16 mouse cellular contexts compared by ENCODE assay signal in genomic region chrX:142564186-142564585, GRCm38 (mm10).
DNase-seq lines count a peak whose midpoint lies in the region; ATAC-seq and TF ChIP-seq lines count a peak whose summit lies in the region.
"Had no signal": no experiment of that assay in that cellular context is flagged by ENCODE, and none has a peak within 500 bp of the region (broad histone marks: within the 10 kb centered on the region; RNA-seq: fewer than 3 reads in every experiment).

No protein-coding gene starts in this region.

- H3K4me2 ChIP-seq in liver, embryonic 12.5 days, result no peak overlapping the region
- H3K4me2 ChIP-seq: hindbrain, embryonic 15.5 days; limb, embryonic 15.5 days; lung, embryonic 15.5 days; midbrain, embryonic 13.5 days had no signal

- no peak overlapping the region for H3K27ac ChIP-seq in liver, adult 2 months (replicated peaks; ENCODE audit: insufficient read depth, low read depth, low read length)
- no peak overlapping the region for H3K27ac ChIP-seq in liver, embryonic 12.5 days
- H3K27ac ChIP-seq: forebrain, embryonic 10.5 days; hindbrain, embryonic 15.5 days; limb, embryonic 15.5 days; lung, embryonic 15.5 days; midbrain, embryonic 13.5 days had no signal

- 69% methylated on average over 9 of the region's 9 CpGs for WGBS in liver, adult 2 months
- WGBS in liver, embryonic 12.5 days (ENCODE audit: insufficient replicate concordance), result 77% methylated on average over 9 of the region's 9 CpGs

- intact Hi-C loops in heart, postnatal 10 days (cut with DNase I), result loop anchor here (5.0 kb wide), 1 partner anchor 493 kb away; no protein-coding TSS in a partner anchor

- no peak for TF ChIP-seq CTCF in liver, adult 2 months (IDR thresholded peaks at IDR 0.05; ENCODE audit: low read depth, low read length)

- H3K36me3 ChIP-seq in liver, adult 2 months (ENCODE audit: control insufficient read depth, insufficient read depth, low read length), result no peaks in the 10 kb centered on the region
- no peaks in the 10 kb centered on the region for H3K36me3 ChIP-seq in liver, embryonic 12.5 days
- H3K36me3 ChIP-seq: forebrain, embryonic 10.5 days; hindbrain, embryonic 15.5 days; limb, embryonic 15.5 days; lung, embryonic 15.5 days; midbrain, embryonic 13.5 days had no signal

- no peaks in the 10 kb centered on the region for H3K27me3 ChIP-seq in liver, adult 2 months (ENCODE audit: control insufficient read depth, insufficient read depth, low read length)
- peaks cover 4% of the 10 kb centered on the region; the same call in 1 of the 2 replicates for H3K27me3 ChIP-seq in liver, embryonic 12.5 days (replicated peaks)

- H3K4me3 ChIP-seq in liver, adult 2 months (ENCODE audit: insufficient read depth, low read depth, low read length), result no peak overlapping the region
- no peak overlapping the region for H3K4me3 ChIP-seq in liver, embryonic 12.5 days
- H3K4me3 ChIP-seq: forebrain, embryonic 10.5 days; hindbrain, embryonic 15.5 days; limb, embryonic 15.5 days; lung, embryonic 15.5 days; midbrain, embryonic 13.5 days had no signal

- ATAC-seq in liver, embryonic 12.5 days, result no peak
- ATAC-seq: intestine, embryonic 16.5 days; midbrain, embryonic 13.5 days had no signal

- no peaks in the 10 kb centered on the region for H3K9me3 ChIP-seq in liver, embryonic 12.5 days (replicated peaks)
- H3K9me3 ChIP-seq: forebrain, embryonic 10.5 days; hindbrain, embryonic 15.5 days; limb, embryonic 15.5 days; lung, embryonic 15.5 days; midbrain, embryonic 13.5 days had no signal

- H3K9ac ChIP-seq in liver, adult 2 months (ENCODE audit: low read depth, low read length), result no peak overlapping the region
- H3K9ac ChIP-seq in liver, embryonic 12.5 days, result no peak overlapping the region
- H3K9ac ChIP-seq: hindbrain, embryonic 15.5 days; limb, embryonic 15.5 days; lung, embryonic 15.5 days; midbrain, embryonic 13.5 days had no signal

- H3K79me2 ChIP-seq in liver, adult 2 months (ENCODE audit: control insufficient read depth, insufficient read depth, low read length), result no peaks in the 10 kb centered on the region

- H3K4me1 ChIP-seq in liver, adult 2 months (ENCODE audit: control insufficient read depth, insufficient read depth, low read length), result no peaks in the 10 kb centered on the region
- peaks cover 19% of the 10 kb centered on the region for H3K4me1 ChIP-seq in liver, embryonic 12.5 days
- H3K4me1 ChIP-seq: forebrain, embryonic 10.5 days; hindbrain, embryonic 15.5 days; limb, embryonic 15.5 days; lung, embryonic 15.5 days; midbrain, embryonic 13.5 days had no signal

- TF ChIP-seq POLR2A in liver, adult 2 months (IDR thresholded peaks at IDR 0.05; ENCODE audit: extremely low read depth, insufficient read depth, low read length), result no peak

- DNase-seq in heart, postnatal 10 days, result peak; percentile 38 to 53
- DNase-seq in heart, adult 9 months (ENCODE audit: low spot score in 2 of 2), result no peak
- DNase-seq in liver, adult 2 months (ENCODE audit: extremely low read depth, low read depth, low spot score), result peak; percentile 26
- peak; percentile 52 for DNase-seq in adrenal gland, postnatal 14 days
- peak; percentile 10 for DNase-seq in skeletal muscle tissue, adult 2 months (ENCODE audit: low read depth, low spot score)
- no peak for DNase-seq in embryo, embryonic 9.5 days (ENCODE audit: extremely low spot score)
- DNase-seq: cerebellum, adult 9-10 months; right cerebral cortex, postnatal 25 days; thymus, postnatal 25 days had no signal

Comparison
In these comparisons a context has a peak if more than half of its experiments do, and no peak if none do; other contexts are left out.
1. DNase-seq: peak in heart, postnatal 10 days (2 of 2), liver, adult 2 months (single experiment), adrenal gland, postnatal 14 days (single experiment) and skeletal muscle tissue, adult 2 months (single experiment); none in heart, adult 9 months (0 of 2) and embryo, embryonic 9.5 days (single experiment).